Mouse (Mus musculus) frontal cortex, adult 2 months (tissue): Measurements from ENCODE around the gene Herc1. TPM values are rescaled to one million over a fixed set of nuclear protein-coding genes. Genes with fewer than 3 reads are reported as not detected.

ENCODE experiments used
- DNase-seq, 2 experiments: peaks; one replicate each; pipeline ENCODE4 v3.0.0; 2022; ENCODE audit warnings: low spot score in 1 of 2; ENCODE audit errors: extremely low spot score in 1 of 2
- polyA plus RNA-seq: library from polyadenylated mRNA; depleted of rRNA; stranded (reverse); fragments of >200 nt; gene quantifications from 2 replicates; pipeline ENCODE4 v1.2.3, GENCODE M21; 2012; rRNA removed

Gene Herc1
- 64.9 and 68.6 TPM in 2 replicates for polyA plus RNA-seq

DNA sequence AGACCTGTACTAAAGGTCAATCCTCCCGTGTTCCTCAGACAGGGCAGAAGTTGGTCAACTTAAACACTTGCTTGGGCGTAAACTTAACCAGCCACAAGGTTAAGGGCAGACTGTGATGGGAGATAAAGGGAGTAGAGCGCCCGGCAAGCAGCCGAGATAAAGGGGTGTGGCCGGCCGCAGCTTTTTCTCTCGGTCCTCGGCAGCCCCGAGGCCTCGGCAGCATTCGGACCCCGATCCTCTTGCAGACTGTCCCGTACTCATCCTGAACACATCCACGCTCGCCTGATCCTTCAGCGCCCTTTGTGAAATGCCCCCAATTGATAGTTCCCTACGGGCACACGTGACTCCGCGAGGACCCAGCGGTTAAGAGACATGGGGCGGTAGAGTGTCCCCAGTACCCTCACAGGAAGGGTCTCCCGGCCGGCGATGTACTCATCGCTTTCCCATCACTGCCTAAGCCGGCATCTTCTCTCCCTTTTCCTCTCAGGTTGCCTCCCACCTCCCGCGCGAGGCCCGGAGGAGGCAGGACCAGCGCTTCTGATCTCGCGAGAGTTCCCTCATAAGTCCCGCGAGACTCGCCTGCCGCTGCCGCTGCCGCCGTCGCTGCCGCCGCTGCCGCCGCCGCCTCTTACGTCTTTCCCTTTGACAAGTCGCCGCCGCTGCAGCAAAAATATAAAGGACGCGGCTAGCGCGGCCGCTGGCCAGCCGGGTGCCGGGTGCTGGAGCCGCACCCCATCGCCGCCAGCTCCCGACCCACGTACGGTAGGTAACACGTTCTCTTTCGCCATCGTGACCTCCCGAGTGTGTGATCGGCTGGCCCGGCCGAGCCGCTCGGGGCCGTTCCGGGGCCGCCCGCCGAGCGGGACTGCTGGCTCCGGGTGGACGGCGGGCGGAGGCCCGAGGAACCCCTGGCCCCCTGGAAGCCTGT lies at the start of gene Herc1:
Gene Herc1 (plus strand): TSS at position 591 of the 928 bp plus-strand sequence.
- DNase-seq, result peak; percentile 95 to 97

DNA sequence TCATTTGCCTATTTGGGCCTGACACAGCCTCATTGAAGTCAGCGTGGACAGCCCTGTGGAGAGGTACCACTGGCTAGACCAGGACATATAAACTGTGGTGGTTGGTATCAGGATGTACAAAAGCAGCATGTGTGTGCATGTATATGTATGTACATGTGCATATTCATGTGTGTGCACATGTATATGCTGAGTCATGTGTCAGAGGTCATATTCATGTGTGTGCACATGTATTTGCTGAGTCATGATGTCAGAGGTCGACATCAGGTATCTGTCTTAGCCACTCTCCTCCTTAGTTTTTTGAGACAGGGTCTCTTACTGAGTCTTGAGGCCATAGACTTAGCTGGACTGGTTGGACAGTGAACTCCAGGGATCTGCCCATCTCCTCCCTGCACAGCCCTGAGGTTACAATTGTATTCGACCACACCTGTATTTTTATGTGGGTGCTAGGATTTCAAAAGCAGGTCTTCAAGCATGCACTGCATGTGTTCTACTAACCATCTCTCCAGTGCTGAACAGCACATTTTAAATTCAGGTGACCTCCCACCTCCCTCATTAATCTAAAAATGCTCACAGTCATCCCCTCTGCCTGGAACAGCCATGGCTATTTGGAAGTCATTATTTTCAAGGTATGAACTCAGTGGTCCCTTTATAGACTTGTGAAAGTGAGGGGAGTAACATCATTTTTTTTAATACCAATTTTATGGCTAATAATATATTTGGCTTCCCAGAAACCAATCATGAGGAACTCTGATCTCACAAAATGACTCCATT lies 45.7 kb upstream of the Herc1 start:
- no peak for DNase-seq

DNA sequence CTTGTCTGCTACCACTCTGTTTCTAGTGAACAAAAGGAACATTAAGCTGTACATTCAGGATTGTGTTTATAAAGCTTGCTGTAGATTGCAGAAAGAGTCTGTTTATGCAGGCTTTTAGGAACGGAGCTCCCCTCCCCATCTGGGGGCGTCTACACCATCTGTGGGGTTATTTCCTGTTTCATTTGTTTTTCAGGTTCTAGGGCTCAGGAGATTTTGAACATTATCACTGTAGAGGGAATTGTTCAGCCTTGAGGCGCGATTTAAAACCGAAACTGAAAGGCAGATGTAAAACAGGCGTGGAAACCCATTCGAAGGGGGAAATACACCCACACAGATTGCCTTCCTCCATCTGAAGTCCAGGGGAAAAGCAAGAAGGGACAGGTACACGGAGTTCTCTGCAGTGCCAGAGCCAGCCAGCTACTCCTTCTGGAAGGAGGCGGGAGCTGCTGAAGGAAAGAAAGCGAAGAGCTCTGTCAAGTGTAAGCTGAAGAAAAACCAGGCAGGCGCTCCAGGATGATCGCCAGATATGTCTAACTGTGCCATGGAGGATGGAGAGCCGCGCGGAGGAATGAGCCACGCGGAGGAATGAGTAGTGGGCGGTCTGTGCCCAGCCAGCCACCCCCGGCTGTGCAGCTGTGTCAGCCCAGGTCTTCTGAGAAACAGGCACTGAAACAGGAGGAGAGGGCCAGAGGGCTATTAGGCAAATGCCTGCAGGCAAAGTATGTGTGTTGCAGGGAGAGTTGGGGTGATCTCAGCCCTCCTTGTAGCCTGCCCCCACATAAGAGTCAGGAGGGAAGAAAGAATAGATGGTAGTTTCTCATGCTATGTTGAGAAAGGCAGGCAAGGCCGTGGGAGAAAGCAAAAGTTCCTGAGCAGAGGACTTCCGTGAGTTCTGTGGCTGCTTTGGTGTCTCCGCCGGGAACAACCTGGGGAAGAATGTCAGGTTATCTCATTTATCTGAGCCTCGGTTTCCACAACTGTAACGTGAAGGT lies 44.8 kb upstream of the Herc1 start:
- peak; percentile 83 to 86 for DNase-seq

GRCm38 (mm10) chr9:66306414-66306813 lies 43.8 kb upstream of the Herc1 start:
- no peak for DNase-seq

DNA sequence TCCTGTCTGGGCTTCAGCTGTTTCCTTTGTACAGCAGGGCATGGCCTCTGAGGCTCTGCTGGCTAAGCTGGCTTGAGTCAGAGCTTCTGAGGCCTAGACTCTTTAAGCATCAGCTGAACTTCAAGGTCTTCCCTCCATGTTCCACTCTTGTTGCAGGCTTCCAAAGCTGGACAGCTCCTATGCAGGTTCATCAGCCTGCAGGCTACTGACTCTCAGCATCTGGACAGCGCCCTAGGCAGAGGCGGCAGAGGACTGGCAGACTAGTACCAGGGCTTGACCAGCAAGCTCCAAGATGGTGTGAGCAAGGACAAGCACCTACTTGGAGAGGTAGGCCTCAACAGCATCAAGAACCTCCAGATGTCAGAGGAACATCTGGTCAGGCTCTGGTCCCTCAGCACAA lies 42.9 kb upstream of the Herc1 start:
- no peak for DNase-seq

DNA sequence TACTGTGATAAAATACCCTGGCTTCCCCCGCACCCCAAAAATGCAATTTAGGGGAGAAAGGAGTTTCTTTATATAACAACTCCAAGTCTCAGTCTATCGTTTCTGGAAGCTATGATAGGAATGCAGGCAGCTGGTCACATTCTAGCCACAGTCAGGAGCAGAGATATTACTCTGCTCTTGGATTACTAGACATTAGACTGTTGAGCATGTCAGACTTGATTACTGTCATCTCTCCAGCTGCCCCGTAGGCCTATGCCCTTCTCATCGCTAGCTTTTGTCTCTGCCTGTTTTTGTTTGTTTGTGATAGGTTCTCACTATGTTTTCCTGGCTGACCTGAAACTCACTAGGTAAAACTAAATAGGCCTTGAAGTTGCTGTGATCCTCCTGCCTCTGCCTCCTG lies 41.5 kb upstream of the Herc1 start:
- no peak for DNase-seq

- DNase-seq, result no peak
Measured at GRCm38 (mm10) chr9:66311458-66311857, 38.8 kb upstream of the Herc1 start.

DNA sequence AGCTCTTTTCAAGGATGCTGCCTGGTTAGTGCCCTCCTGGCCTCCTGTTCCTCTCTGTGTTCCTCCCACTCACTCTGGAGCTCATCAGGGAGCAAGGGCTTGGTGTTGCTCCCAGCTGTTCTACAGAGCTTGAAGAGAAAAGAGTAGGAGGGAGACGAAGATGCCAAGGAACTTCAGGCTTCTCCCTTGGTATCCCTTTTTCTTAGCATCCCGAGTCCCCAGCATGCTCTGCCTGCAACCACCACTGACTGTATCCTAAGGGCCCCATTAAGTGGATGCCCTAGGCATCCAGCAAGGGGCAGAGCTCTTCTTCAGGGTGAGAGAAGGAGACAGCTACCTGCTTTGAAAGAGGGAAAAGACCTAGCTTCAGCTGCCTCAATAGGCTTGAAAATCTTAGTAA lies 33.6 kb upstream of the Herc1 start:
- no peak for DNase-seq

DNA sequence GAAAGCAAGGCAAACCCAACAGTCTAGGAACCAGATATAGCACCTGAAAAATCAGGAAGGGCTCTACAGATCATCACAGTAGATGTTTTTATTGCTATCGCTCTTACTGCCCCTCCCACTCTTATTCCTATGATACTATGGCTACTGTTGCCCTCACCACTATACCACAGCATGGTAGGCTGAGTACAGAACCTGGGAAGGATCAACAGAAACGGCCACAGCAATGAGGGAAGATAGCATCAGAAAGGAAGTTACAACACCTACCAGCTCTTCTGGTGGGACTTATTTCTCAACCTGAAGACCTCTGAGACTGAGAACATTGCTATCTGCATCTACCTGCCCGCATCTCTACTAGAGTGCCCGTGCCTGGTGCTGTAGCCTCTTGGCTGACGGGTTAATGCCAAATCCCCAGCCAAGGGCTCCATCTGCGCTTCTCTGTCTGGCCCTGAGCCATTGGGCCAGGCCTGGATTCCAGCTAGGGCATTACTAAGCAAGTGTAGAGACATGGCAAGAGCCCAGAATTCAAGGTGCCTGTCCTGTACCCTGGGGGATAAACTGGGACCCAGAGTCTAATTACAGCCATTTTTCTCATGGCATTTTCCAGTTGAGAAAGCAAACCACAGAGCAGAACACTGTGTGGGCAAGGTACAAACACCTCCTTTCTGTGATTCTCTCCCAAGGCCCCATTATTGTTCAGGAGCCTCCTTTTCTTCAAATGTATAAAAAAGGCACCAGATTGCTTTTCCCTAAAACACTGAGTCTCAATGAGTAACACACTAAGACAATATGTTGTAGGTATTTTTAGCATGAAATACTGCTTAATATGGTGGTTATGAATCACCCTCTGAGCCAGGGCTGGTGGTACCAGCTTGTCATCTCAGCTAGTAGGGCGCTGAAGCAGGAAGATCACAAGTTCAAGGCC lies 28.0 kb upstream of the Herc1 start:
- peak; percentile 33 to 52 for DNase-seq

- DNase-seq, result no peak
Measured at GRCm38 (mm10) chr9:66326879-66327278, 23.4 kb upstream of the Herc1 start.

- no peak for DNase-seq
Measured at GRCm38 (mm10) chr9:66329474-66329873, 20.8 kb upstream of the Herc1 start.

DNA sequence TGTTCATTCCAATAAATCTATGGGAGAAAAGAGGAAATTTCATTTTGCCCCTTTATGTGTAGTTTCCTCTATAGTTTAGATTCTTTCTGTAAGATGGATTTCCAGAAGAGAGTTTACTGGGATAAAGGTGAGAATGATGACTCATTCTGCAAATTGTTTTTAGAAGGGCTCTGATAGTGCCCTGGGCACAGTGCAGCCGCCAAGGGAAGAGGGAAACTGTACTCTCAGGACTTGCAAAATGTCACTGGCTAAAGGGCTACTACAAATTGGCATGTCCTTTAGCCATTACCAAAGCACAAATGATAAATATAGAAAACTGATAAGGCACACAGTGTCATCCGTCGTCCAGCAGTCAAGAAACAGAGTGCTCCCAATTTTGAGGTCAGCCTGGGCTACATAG lies 19.8 kb upstream of the Herc1 start:
- DNase-seq, result no peak

DNA sequence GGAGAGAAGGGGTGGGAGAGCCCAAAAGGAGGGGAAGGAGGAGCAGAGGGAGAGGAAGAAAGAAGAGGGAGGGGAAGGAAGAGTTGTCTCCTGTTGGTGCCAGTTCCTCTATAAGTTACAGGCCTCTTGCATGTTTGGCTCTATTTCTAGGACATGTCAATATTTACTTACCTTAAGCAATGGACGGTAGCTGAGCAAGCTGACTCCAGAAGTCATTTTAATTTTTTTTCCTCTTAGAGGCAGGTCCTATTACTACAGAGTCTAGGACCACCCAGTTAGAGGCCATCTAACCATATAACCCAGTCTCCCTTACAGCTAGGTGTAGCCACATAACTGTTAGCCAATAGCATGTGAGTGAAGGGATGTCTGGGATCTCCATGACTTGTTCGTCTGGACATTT lies 18.7 kb upstream of the Herc1 start:
- no peak for DNase-seq

DNA sequence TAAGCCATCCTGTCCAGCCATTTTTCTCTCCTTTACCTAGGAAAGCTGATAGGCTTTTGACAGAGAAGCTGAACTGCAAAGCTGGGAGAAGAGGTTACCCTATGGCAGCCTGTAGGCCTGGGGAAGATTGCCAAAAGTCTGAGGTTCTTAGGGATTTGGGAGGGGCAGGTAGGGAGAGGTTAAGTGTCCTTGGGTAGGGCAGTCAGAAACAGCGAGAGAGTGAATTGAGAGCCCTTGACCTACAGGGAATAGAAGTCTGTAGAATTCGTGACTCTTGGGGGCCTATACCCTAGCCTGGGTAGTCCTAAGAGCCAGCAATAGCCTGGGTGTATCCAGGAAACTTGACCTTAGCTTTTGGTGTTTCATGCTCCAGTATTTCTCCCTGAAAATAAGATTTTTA lies 17.9 kb upstream of the Herc1 start:
- DNase-seq, result no peak

DNA sequence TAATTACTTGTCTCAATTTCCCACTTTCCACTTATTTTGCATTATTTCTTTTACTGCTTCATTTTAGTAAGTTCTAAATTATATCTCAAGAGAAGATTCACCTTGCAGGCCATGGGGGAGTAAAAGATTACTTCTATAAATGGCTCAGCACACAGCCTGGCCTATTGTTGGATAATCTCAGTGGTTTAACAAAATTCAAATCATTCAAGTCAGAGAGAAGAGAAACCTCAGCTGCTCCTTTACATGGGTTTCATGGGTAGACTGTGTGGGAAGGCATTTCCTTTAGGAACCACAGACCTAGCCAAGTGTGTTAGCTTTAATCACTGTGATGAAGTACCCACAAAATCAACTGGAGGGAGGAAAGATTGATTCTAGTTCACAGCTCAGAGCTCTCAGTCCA lies 13.0 kb upstream of the Herc1 start:
- DNase-seq, result no peak

DNA sequence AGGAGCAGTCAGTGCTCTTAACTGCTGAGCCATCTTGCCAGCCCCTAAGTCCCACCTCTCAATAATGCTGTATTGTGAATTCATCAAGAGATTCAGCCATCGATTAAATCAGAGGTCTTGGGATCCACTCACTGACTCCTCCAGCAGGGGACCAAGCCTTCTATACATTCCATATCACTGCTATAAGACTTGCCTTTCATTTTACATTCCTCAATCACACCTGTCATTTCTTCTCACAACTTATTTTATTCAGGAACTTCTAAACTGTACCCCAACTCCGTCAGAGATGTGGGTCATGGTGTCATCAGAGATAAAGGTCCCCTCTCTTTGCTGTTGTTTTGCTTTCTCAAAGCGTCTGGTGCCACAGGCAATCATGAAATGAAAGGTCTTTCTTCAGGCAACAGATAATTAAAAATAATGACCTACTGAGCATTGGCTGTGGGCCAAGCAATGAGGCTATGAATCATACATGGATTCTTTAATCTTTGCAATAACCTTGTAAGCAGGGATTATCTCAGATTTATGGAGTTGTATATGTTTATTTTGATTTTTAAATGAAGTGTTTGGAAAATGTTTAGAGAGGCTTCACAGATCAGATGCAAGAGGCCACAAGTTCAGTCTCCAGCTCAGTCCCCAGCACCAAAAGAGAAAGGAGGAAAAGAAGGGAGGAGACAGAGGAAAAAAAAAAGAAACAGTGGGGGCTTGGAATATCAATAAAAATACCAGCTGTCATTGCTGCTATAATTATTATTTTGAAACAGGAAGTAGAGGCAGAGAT lies 12.1 kb upstream of the Herc1 start:
- DNase-seq, result no peak

DNA sequence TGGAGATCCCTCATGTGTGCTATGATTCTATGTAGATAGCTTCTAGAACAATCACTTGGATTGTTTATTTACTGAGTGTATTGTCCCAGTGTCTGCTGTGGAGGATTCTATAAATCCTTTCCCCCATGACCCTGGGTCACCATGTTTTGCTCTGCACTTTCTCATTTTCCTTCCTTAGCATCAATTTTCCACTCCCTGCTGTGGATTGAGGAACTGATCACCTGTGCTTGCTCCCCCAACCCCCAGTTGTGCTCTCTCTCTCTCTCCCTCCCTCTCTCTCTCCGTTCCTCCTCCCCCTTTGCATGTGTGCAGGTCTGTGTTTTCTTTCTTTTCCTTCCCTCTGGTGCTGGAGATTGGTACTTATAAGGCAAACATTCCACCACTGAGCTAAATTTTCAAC lies 10.5 kb upstream of the Herc1 start:
- no peak for DNase-seq

DNA sequence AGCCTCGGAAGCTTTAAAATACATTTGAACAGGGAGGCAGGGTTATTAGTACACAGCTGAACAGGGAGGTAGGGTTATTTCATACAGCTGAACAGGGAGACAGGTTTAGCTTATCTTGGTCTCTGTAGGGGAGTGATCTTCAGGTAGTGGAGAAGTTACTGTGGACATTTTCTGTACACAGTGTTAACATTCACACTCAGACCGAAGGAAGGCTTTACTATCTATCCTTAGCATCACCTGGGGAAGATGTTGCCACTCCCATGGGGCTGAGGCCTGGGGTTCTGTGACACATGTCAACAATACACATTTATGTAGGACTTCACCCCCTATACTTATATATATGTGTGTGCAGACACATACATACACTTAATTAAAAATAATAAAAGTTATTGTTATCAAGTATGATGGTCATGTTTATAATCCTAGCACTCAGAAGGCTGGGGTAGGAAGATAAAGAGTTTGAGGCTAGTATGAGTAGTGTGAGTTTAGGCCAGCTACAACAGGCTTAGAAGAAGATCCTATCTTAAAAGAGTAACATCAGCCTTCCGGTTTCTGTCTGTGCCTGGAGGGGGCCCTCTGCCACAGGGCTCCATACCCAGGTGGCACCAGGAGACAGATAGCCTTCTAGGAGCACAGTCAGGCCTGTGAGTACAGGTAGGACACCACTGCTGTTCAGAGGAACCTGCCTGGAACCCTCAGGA lies 9.7 kb upstream of the Herc1 start:
- no peak for DNase-seq
